Mouse (Mus musculus) spleen, adult 2 months (tissue): ENCODE measurements at regions not wholly inside any gene's neighbourhood (a gene's known extent, or its start where the extent isn't known, plus 50 kb on each side); places are given as distances from the start of the nearest gene placed in this dataset.

Experiments used
- DNase-seq, 2 experiments: peaks; one replicate each; pipeline versions ENCODE4 v3.0.0 to v3.0.0-alpha.2; 2012 to 2021; ENCODE audit warnings: low spot score in 2 of 2, low read depth in 1 of 2
- H3K27ac ChIP-seq: fragments of 200-500 bp; 2 replicates; pipeline ENCODE4 v1.5.1; 2012; ENCODE audit warnings: low read length, inconsistent platforms; ENCODE audit not compliant: insufficient read depth
- H3K27me3 ChIP-seq: fragments of 200-500 bp; 2 replicates; pipeline ENCODE4 v1.6.1; 2012; ENCODE audit warnings: mild to moderate bottlenecking, moderate library complexity, low read length, inconsistent platforms; ENCODE audit not compliant: control insufficient read depth, insufficient read depth
- H3K36me3 ChIP-seq: fragments of 200-500 bp; 2 replicates; pipeline ENCODE4 v1.6.1; 2012; ENCODE audit warnings: mild to moderate bottlenecking, low read length, inconsistent platforms; ENCODE audit not compliant: control insufficient read depth, insufficient read depth
- H3K4me1 ChIP-seq: fragments of 200-500 bp; 2 replicates; pipeline ENCODE4 v1.6.1; 2011; ENCODE audit warnings: inconsistent platforms; ENCODE audit not compliant: control insufficient read depth, insufficient read depth, insufficient read length
- H3K4me3 ChIP-seq: fragments of 200-500 bp; 2 replicates; pipeline ENCODE4 v1.5.1; 2011; ENCODE audit warnings: mild to moderate bottlenecking, inconsistent platforms; ENCODE audit not compliant: insufficient read depth, insufficient read length; ENCODE audit errors: extremely low read depth
- CTCF ChIP-seq: fragments of 200-500 bp; IDR thresholded peaks from 2 replicates; pipeline ENCODE4 v1.5.1; 2011; ENCODE audit warnings: mild to moderate bottlenecking, inconsistent platforms; ENCODE audit not compliant: insufficient read depth, insufficient read length, insufficient replicate concordance; ENCODE audit errors: extremely low read depth
- POLR2A ChIP-seq: fragments of 200-500 bp; IDR thresholded peaks from 2 replicates; pipeline ENCODE4 v1.6.1; 2011; ENCODE audit warnings: low read depth, low read length, inconsistent platforms
- WGBS: fragments of 180-500 bp; shearing (Covaris S2); methylation state at CpG from one replicate; pipeline ENCODE4 v1.1.7; 2018; 5-methylcytosine and 5-hydroxymethylcytosine counted together

DNA sequence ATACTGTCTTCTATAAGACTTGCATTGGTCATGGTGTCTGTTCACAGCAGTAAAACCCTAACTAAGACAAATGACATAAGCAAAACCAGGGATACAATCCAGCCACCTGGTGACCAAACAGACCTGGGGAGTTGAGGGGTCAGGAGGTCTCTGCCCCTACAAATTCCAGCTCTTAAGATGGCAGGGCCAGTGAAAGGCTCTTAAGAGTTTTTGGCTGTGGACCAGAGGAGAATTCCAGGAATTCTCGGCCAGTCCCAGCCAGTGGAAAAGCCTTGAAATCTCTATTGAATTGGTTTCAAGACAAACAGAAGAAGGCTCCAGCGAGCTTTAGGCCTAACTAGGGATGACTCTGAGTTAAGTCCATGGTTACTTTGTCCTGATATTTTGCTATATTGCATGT lies 119.5 kb upstream of the Fn1 start:
- H3K27ac ChIP-seq, result no peak overlapping the region
- no peak overlapping the region for H3K4me3 ChIP-seq
- H3K27me3 ChIP-seq, result no peaks in the 10 kb centered on the region
- 77% methylated on average over 2 of the region's 2 CpGs for WGBS
- DNase-seq, result no peak
- H3K4me1 ChIP-seq, result no peaks in the 10 kb centered on the region
- no peaks in the 10 kb centered on the region for H3K36me3 ChIP-seq
- no peak for TF ChIP-seq CTCF
- TF ChIP-seq POLR2A, result no peak

- DNase-seq, result no peak
- 96% methylated on average over 6 of the region's 6 CpGs for WGBS
- TF ChIP-seq CTCF (no peak), POLR2A (no peak)
Measured at GRCm38 (mm10) chr1:71771798-71772197, 118.8 kb upstream of the Fn1 start.

DNA sequence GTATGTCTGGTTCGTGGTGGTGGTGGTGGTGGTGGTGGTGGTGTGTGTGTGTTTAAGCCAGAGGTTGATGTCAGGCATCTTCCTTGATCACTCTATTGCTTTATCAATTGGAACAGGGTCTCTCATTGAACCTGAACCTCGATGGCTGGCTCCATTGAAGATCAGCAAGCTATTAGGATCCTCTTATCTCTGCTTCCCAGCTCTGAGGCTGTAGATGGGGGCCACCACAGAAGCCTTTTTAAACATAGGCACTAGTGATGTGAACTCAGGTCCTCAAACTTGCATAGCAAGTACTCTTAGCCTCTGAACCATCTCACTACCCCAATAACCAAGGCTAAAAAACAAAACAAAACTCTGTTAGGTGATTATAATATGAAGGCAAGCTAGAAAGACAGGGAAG lies 116.6 kb upstream of the Fn1 start:
- no peaks in the 10 kb centered on the region for H3K4me1 ChIP-seq
- no peak for TF ChIP-seq CTCF
- TF ChIP-seq POLR2A, result no peak
- no peak for DNase-seq
- no peak overlapping the region for H3K4me3 ChIP-seq
- no peaks in the 10 kb centered on the region for H3K27me3 ChIP-seq
- WGBS, result 69% methylated on average over 2 of the region's 2 CpGs
- H3K36me3 ChIP-seq, result no peaks in the 10 kb centered on the region
- H3K27ac ChIP-seq, result no peak overlapping the region

More at GRCm38 (mm10) chr1:71771798-71772197, 118.8 kb upstream of the Fn1 start:
- Histone ChIP-seq H3K4me1 (no peaks in the 10 kb centered on the region), H3K27me3 (no peaks in the 10 kb centered on the region), H3K27ac (no peak overlapping the region), H3K4me3 (no peak overlapping the region), H3K36me3 (no peaks in the 10 kb centered on the region)

GRCm38 (mm10) chr1:71767705-71768104 lies 114.7 kb upstream of the Fn1 start:
- Histone ChIP-seq H3K27me3 (no peaks in the 10 kb centered on the region), H3K4me1 (no peaks in the 10 kb centered on the region), H3K27ac (no peak overlapping the region), H3K4me3 (no peak overlapping the region), H3K36me3 (no peaks in the 10 kb centered on the region)
- DNase-seq, result no peak
- TF ChIP-seq CTCF, result no peak
- WGBS, result 87% methylated on average over 3 of the region's 3 CpGs

DNA sequence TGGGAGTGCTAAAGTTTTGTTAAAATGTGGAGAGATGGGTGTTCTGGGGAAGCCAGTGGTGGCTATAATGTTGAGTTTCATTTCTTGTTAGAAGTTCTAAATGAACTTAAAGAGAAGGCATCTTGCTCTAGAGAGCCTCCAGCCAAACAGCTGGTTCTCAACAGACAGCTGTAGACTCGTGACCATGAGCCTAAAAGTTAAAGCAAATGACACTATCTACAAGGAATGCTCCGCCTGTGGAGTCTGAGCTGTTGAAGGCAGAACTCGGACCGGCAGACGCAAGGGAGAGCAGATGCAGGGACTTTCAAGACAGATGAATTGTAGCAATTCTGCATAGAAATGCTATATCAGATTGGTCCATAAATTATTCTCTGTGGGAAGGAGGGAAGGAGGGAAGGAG lies 114.1 kb upstream of the Fn1 start:
- TF ChIP-seq POLR2A (no peak), CTCF (no peak)
- DNase-seq, result no peak
- WGBS, result 88% methylated on average over 5 of the region's 5 CpGs

GRCm38 (mm10) chr1:71764951-71765350 lies 112.0 kb upstream of the Fn1 start:
- WGBS, result 82% methylated on average over 6 of the region's 6 CpGs
- DNase-seq, result no peak
- no peaks in the 10 kb centered on the region for H3K36me3 ChIP-seq
- no peaks in the 10 kb centered on the region for H3K4me1 ChIP-seq
- no peak overlapping the region for H3K4me3 ChIP-seq
- no peak overlapping the region for H3K27ac ChIP-seq
- H3K27me3 ChIP-seq, result no peaks in the 10 kb centered on the region
- TF ChIP-seq CTCF (no peak), POLR2A (no peak)

More for the DNA sequence above, 114.1 kb upstream of the Fn1 start:
- Histone ChIP-seq H3K36me3 (no peaks in the 10 kb centered on the region), H3K4me3 (no peak overlapping the region), H3K27ac (no peak overlapping the region), H3K27me3 (no peaks in the 10 kb centered on the region), H3K4me1 (no peaks in the 10 kb centered on the region)

- H3K27ac ChIP-seq, result no peak overlapping the region
- no peaks in the 10 kb centered on the region for H3K27me3 ChIP-seq
- 87% methylated on average over 2 of the region's 2 CpGs for WGBS
- no peak overlapping the region for H3K4me3 ChIP-seq
- no peaks in the 10 kb centered on the region for H3K36me3 ChIP-seq
- no peak for TF ChIP-seq CTCF
- DNase-seq, result no peak
- no peaks in the 10 kb centered on the region for H3K4me1 ChIP-seq
Measured at GRCm38 (mm10) chr1:71763530-71763929, 110.5 kb upstream of the Fn1 start.
